In the genomic region with DNA sequence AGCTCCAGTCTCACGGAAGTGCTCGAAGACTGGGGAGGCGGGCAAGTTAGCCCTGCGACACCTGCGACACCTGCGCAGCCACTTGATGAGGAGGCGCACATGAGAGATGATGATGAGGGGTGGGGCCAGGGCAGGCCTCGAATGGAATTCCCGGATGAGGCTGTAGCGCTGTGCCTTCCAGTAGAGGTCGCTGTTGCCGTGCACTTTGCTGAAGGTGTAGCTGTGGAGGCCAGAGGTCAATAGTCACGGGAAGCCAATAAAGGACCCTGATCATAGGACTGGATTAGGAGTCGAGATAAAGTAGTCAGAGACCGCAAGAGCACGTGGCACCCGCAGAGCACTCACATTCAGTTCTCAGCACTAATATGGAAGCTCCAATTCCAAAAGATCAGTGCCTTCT, we compare ENCODE assay signal across 9 mouse cellular contexts. TPM values are rescaled to one million over a fixed set of nuclear protein-coding genes. Genes with fewer than 3 reads are reported as not detected.
DNase-seq lines count a peak whose midpoint lies in the region; ATAC-seq and TF ChIP-seq lines count a peak whose summit lies in the region.
"Had no signal": no experiment of that assay in that cellular context is flagged by ENCODE, and none has a peak within 500 bp of the region (broad histone marks: within the 10 kb centered on the region; RNA-seq: fewer than 3 reads in every experiment).

No protein-coding gene starts in this region.

- H3K4me3 ChIP-seq in ES-E14 (ENCODE audit: insufficient read depth in 1 of 2, low read depth in 1 of 2, low read length in 2 of 2, poor library complexity in 1 of 2, severe bottlenecking in 1 of 2): peak overlapping the region in 1 of 2 experiments; percentile 28; a peak in 3 of 4 replicates
- no peak overlapping the region for H3K4me3 ChIP-seq in bone marrow macrophage, adult 2 months (ENCODE audit: insufficient read depth, low read length)
- H3K4me3 ChIP-seq in embryonic facial prominence, embryonic 15.5 days (replicated peaks): no peak overlapping the region
- peak overlapping the region; percentile 26 for H3K4me3 ChIP-seq in layer of hippocampus, adult 2 months
- H3K4me3 ChIP-seq in liver, postnatal 0 days (ENCODE audit: low read depth, low read length): no peak overlapping the region
- peak overlapping the region; percentile 24 for H3K4me3 ChIP-seq in neural tube, embryonic 13.5 days

- TF ChIP-seq POLR2A in bone marrow macrophage, adult 2 months (IDR thresholded peaks at IDR 0.05; ENCODE audit: borderline replicate concordance, low read depth, low read length): no peak

- peaks cover 15% of the 10 kb centered on the region; the same call in 1 of the 2 replicates for H3K36me3 ChIP-seq in ES-E14 (ENCODE audit: control insufficient read depth, insufficient read depth, low read length, poor library complexity, severe bottlenecking)
- peaks cover 28% of the 10 kb centered on the region for H3K36me3 ChIP-seq in embryonic facial prominence, embryonic 15.5 days
- no peaks in the 10 kb centered on the region for H3K36me3 ChIP-seq in liver, postnatal 0 days (replicated peaks; ENCODE audit: insufficient read depth, low read length)
- no peaks in the 10 kb centered on the region for H3K36me3 ChIP-seq in neural tube, embryonic 13.5 days

- in situ Hi-C loops in ES-E14 (cut with MboI; ENCODE audit: low sequenced_read_pairs in 2 of 2, unreplicated experiment in 2 of 2): no loop called here

- ATAC-seq in embryonic facial prominence, embryonic 15.5 days (ENCODE audit: insufficient number of reproducible peaks, low FRiP score, low TSS enrichment, low read depth): no peak
- ATAC-seq in liver, postnatal 0 days: peak; percentile 83
- peak; percentile 49; the same call in 1 of the 2 replicates for ATAC-seq in neural tube, embryonic 13.5 days (ENCODE audit: low read depth)

- peaks cover 0 to 15% of the 10 kb centered on the region in 2 experiments; a peak in 2 of 4 replicates for H3K4me1 ChIP-seq in ES-E14 (ENCODE audit: control insufficient read depth in 2 of 2, insufficient read depth in 2 of 2, low read length in 2 of 2, poor library complexity in 1 of 2)
- no peaks in the 10 kb centered on the region for H3K4me1 ChIP-seq in bone marrow macrophage, adult 2 months (ENCODE audit: control insufficient read depth, insufficient read depth, low read length)
- H3K4me1 ChIP-seq in embryonic facial prominence, embryonic 15.5 days: peaks cover 5% of the 10 kb centered on the region; the same call in 1 of the 2 replicates
- H3K4me1 ChIP-seq in liver, postnatal 0 days (ENCODE audit: insufficient read depth): no peaks in the 10 kb centered on the region
- peaks cover 39% of the 10 kb centered on the region for H3K4me1 ChIP-seq in neural tube, embryonic 13.5 days (replicated peaks)

- 16% methylated on average over 17 of the region's 17 CpGs for WGBS in embryonic facial prominence, embryonic 15.5 days
- 9% methylated on average over 17 of the region's 17 CpGs for WGBS in liver, postnatal 0 days (ENCODE audit: insufficient replicate concordance)
- WGBS in neural tube, embryonic 13.5 days: 2% methylated on average over 17 of the region's 17 CpGs

- no peak for TF ChIP-seq EP300 in liver, postnatal 0 days (IDR thresholded peaks at IDR 0.05; ENCODE audit: low read depth)

- no peaks in the 10 kb centered on the region for H3K27me3 ChIP-seq in embryonic facial prominence, embryonic 15.5 days
- 0 out of 2 replicates have a peak, but pooled peaks cover 3% of the 10 kb centered on the region for H3K27me3 ChIP-seq in liver, postnatal 0 days (ENCODE audit: insufficient read depth, low read length)
- no peaks in the 10 kb centered on the region for H3K27me3 ChIP-seq in neural tube, embryonic 13.5 days

- peak; percentile 61 for TF ChIP-seq CTCF in bone marrow macrophage, adult 2 months (IDR thresholded peaks at IDR 0.05; ENCODE audit: low read depth, low read length)
- TF ChIP-seq CTCF in layer of hippocampus, adult 2 months (conservative IDR thresholded peaks at IDR 0.05): peak; percentile 84
- TF ChIP-seq CTCF in liver, postnatal 0 days (IDR thresholded peaks at IDR 0.05; ENCODE audit: low read depth): peak; percentile 87

- peak overlapping the region; percentile 13; the same call in 1 of the 2 replicates for H3K4me2 ChIP-seq in embryonic facial prominence, embryonic 15.5 days (replicated peaks)
- H3K4me2 ChIP-seq in liver, postnatal 0 days (ENCODE audit: low read depth, low read length): peak overlapping the region; percentile 24; the same call in 1 of the 2 replicates
- peak overlapping the region; percentile 47 for H3K4me2 ChIP-seq in neural tube, embryonic 13.5 days

- peak overlapping the region; percentile 51; the same call in 1 of the 2 replicates for H3K9ac ChIP-seq in ES-E14 (ENCODE audit: insufficient read depth, low read depth, low read length, poor library complexity, severe bottlenecking)
- H3K9ac ChIP-seq in embryonic facial prominence, embryonic 15.5 days: no peak overlapping the region
- H3K9ac ChIP-seq in liver, postnatal 0 days (replicated peaks): no peak overlapping the region
- peak overlapping the region; percentile 58 for H3K9ac ChIP-seq in neural tube, embryonic 13.5 days

- no peaks in the 10 kb centered on the region for H3K9me3 ChIP-seq in ES-E14 (ENCODE audit: control insufficient read depth, insufficient read depth, low read depth, low read length)
- no peaks in the 10 kb centered on the region for H3K9me3 ChIP-seq in embryonic facial prominence, embryonic 15.5 days (replicated peaks)
- no peaks in the 10 kb centered on the region for H3K9me3 ChIP-seq in liver, postnatal 0 days (ENCODE audit: low read length)
- H3K9me3 ChIP-seq in neural tube, embryonic 13.5 days: no peaks in the 10 kb centered on the region

- H3K27ac ChIP-seq in ES-E14 (ENCODE audit: insufficient read depth, low read depth, low read length, poor library complexity, severe bottlenecking): no peak overlapping the region
- no peak overlapping the region for H3K27ac ChIP-seq in bone marrow macrophage, adult 2 months (ENCODE audit: insufficient read depth, low read depth, low read length)
- no peak overlapping the region for H3K27ac ChIP-seq in embryonic facial prominence, embryonic 15.5 days (replicated peaks)
- no peak overlapping the region for H3K27ac ChIP-seq in layer of hippocampus, adult 2 months
- no peak overlapping the region for H3K27ac ChIP-seq in liver, postnatal 0 days (ENCODE audit: low read depth)
- H3K27ac ChIP-seq in neural tube, embryonic 13.5 days (replicated peaks): no peak overlapping the region

- peak; percentile 89 for DNase-seq in ES-E14 (ENCODE audit: low read depth, low spot score)
- peak; percentile 79 for DNase-seq in heart, postnatal 4 days
- peak; percentile 68 to 88 for DNase-seq in layer of hippocampus, adult 2 months (ENCODE audit: low spot score in 2 of 2)
- peak; percentile 82 for DNase-seq in liver, postnatal 0 days
- DNase-seq in thymus, postnatal 10 days (ENCODE audit: low spot score in 2 of 2): peak; percentile 11 to 60

TF ChIP-seq in ES-E14, 5 proteins besides CTCF, POLR2A, EP300 and RAD21:
- TF ChIP-seq ZC3H11A (IDR thresholded peaks at IDR 0.05; ENCODE audit: borderline replicate concordance, low read depth, low read length): peak; percentile 10; the same call in 1 of the 2 replicates
- TF ChIP-seq MAFK (IDR thresholded peaks at IDR 0.05; ENCODE audit: insufficient read depth, low read depth, low read length): no peak
- TF ChIP-seq CHD2 (IDR thresholded peaks at IDR 0.05; ENCODE audit: low read depth, low read length): no peak
- TF ChIP-seq HCFC1 (IDR thresholded peaks at IDR 0.05; ENCODE audit: borderline replicate concordance, insufficient read depth, low read length): no peak

RNA-seq across cellular contexts. Expression of gene Slc6a21, which starts 28.0 kb away (rescaled TPM):
- 0.21 and 0.67 TPM in 2 replicates for total RNA-seq in ES-E14 (2012; rRNA removed)
- polyA plus RNA-seq in bone marrow macrophage, adult 2 months (2012; ENCODE audit: insufficient read depth, insufficient read length, missing spikeins): not detected in 2 replicates
- not detected in 2 replicates for polyA plus RNA-seq in embryonic facial prominence, embryonic 15.5 days (2015; fragmentation: Nextera tagmentation; extraction: Ambion mirVana)
- not detected for total RNA-seq in heart, postnatal 4 days (2021)
- total RNA-seq in layer of hippocampus, adult 2 months (2021): not detected
- 0.32 and 0.43 TPM in 2 replicates for polyA plus RNA-seq in liver, postnatal 0 days (2015; fragmentation: Nextera tagmentation; extraction: Ambion mirVana)
- polyA plus RNA-seq in neural tube, embryonic 13.5 days (2015; fragmentation: Nextera tagmentation; extraction: Ambion mirVana): not detected in 2 replicates
- polyA plus RNA-seq: heart, embryonic 14.5 days had no signal

RNA-seq across cellular contexts. Expression of gene Trpm4, which starts 28.3 kb away (rescaled TPM):
- 26.5 and 48.5 TPM in 2 replicates for total RNA-seq in ES-E14 (2012; rRNA removed)
- polyA plus RNA-seq in bone marrow macrophage, adult 2 months (2012; ENCODE audit: insufficient read depth, insufficient read length, missing spikeins): 14.1 and 16.0 TPM in 2 replicates
- polyA plus RNA-seq in embryonic facial prominence, embryonic 15.5 days (2015; fragmentation: Nextera tagmentation; extraction: Ambion mirVana): 21.9 and 23.9 TPM in 2 replicates
- total RNA-seq in heart, postnatal 4 days (2021): 10 to 100 TPM; 26.2 to 29.2 TPM
- total RNA-seq in layer of hippocampus, adult 2 months (2021): 10 to 100 TPM; 12.8 to 16.5 TPM
- polyA plus RNA-seq in liver, postnatal 0 days (2015; fragmentation: Nextera tagmentation; extraction: Ambion mirVana): 6.9 and 7.0 TPM in 2 replicates
- polyA plus RNA-seq in neural tube, embryonic 13.5 days (2015; fragmentation: Nextera tagmentation; extraction: Ambion mirVana): 7.1 and 7.2 TPM in 2 replicates

RNA-seq across cellular contexts. Expression of gene Hrc, which starts 29.8 kb away (rescaled TPM):
- total RNA-seq in ES-E14 (2012; rRNA removed): 0.71 and 1.4 TPM in 2 replicates
- not detected in 2 replicates for polyA plus RNA-seq in bone marrow macrophage, adult 2 months (2012; ENCODE audit: insufficient read depth, insufficient read length, missing spikeins)
- polyA plus RNA-seq in embryonic facial prominence, embryonic 15.5 days (2015; fragmentation: Nextera tagmentation; extraction: Ambion mirVana): 8.7 and 10.6 TPM in 2 replicates
- 100 to 1,000 TPM; 182 to 202 TPM for total RNA-seq in heart, postnatal 4 days (2021)
- under 1 TPM; 0.22 to 0.33 TPM for total RNA-seq in layer of hippocampus, adult 2 months (2021)
- polyA plus RNA-seq in liver, postnatal 0 days (2015; fragmentation: Nextera tagmentation; extraction: Ambion mirVana): 0.05 and 0.31 TPM in 2 replicates
- 0.55 and 0.74 TPM in 2 replicates for polyA plus RNA-seq in neural tube, embryonic 13.5 days (2015; fragmentation: Nextera tagmentation; extraction: Ambion mirVana)

Comparison
In these comparisons a context has a peak if more than half of its experiments do, and no peak if none do; other contexts are left out.
1. DNase-seq: peak in every context shown above with its lines; median percentile 89 in ES-E14; 82 in liver, postnatal 0 days; 79 in heart, postnatal 4 days; 78 in layer of hippocampus, adult 2 months; 36 in thymus, postnatal 10 days.
2. H3K4me3 ChIP-seq: peak in layer of hippocampus, adult 2 months (single experiment) and neural tube, embryonic 13.5 days (single experiment); none in bone marrow macrophage, adult 2 months (single experiment), embryonic facial prominence, embryonic 15.5 days (single experiment) and liver, postnatal 0 days (single experiment).
3. H3K9ac ChIP-seq: peak in ES-E14 (single experiment) and neural tube, embryonic 13.5 days (single experiment); none in embryonic facial prominence, embryonic 15.5 days (single experiment) and liver, postnatal 0 days (single experiment).
4. Peak in every context shown above with its lines, with median percentiles within 50 percentile points of each other: CTCF ChIP-seq and H3K4me2 ChIP-seq.